Mouse (Mus musculus): ENCODE measurements around the gene Fam160a2.
"Not testable (repeated sequence)": the region's sequence is repeated elsewhere in the genome, so short reads cannot be mapped to it uniquely, and the experiment has no call there.

DNA sequence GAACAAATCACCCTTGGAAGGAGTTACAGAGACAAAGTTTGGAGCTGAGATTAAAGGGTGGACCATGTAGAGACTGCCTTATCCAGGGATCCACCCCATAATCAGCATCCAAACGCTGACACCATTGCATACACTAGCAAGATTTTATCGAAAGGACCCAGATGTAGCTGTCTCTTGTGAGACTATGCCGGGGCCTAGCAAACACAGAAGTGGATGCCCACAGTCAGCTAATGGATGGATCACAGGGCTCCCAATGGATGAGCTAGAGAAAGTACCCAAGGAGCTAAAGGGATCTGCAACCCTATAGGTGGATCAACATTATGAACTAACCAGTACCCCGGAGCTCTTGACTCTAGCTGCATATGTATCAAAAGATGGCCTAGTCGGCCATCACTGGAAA, 43.8 kb downstream of the Fam160a2 start:
- not testable (repeated sequence) for TF ChIP-seq TAL1, GATA1 (IDR thresholded peaks at IDR 0.05; ENCODE audit: low read length)
